Mouse (Mus musculus): ENCODE data around the gene Ube2j2.

GRCm38 (mm10) chr4:155970286-155970685 is 26.7 kb downstream of the Ube2j2 start:
- no peak for TF ChIP-seq CTCF (IDR thresholded peaks at IDR 0.05; ENCODE audit: control insufficient read depth, insufficient read depth, low read length)
- TF ChIP-seq POLR2A (IDR thresholded peaks at IDR 0.05; ENCODE audit: borderline replicate concordance, control insufficient read depth, low read depth, low read length): no peak
